Mouse (Mus musculus): Measurements from ENCODE around the gene Pigx. TPM values are rescaled to one million over a fixed set of nuclear protein-coding genes. Genes with fewer than 3 reads are reported as not detected.
A peak's percentile ranks its signal among the peaks of the same experiment; 100 is the strongest.

Gene Pigx
- polyA plus RNA-seq (2016; fragmentation: Nextera tagmentation; extraction: Ambion mirVana), result 148 and 153 TPM in 2 replicates

DNA sequence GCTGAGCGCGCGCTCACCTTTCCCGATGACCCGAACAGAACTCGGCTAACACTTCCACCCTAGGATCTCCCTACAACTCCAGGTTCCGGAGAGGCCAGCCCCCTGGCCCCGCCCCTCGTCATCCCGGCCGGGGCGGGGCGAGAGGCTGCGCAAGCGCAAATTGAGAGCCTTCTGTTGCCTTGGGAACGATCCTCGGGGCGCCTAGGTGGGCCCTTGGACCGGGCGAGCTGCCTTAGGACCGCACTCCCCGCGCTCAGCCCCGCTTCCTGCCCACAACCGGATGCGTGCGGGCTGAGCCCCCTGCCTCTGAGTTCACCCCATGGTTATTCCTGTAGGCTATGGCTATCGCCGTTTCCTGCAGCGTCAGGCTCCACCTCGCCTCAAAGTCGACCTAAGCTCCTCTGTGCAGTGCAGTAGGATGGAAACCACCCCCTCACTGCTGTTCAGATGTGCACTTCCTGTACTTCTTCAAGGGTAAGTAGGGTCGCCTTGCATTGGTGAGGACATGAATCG is at the start of gene Pigx, which contains the start of gene Cep19:
Gene Pigx, minus strand, starts transcription at position 103 of the 513 bp plus-strand sequence.
Gene Cep19, plus strand, starts transcription at position 163 of the 513 bp plus-strand sequence.
- under 1% methylated on average over 34 of the region's 34 CpGs for WGBS
- peak; percentile 92 for DNase-seq (ENCODE audit: low spot score)
- Histone ChIP-seq H3K27me3 (ENCODE audit: low read depth, poor library complexity, severe bottlenecking) (no peaks in the 10 kb centered on the region), H3K9me3 (replicated peaks) (no peaks in the 10 kb centered on the region), H3K4me3 (peak within 1 kb of the TSS; percentile 85), H3K4me1 (peaks cover 25% of the 10 kb centered on the region), H3K27ac (replicated peaks) (peak within 1 kb of the TSS; percentile 94), H3K36me3 (peaks cover 46% of the 10 kb centered on the region)

DNA sequence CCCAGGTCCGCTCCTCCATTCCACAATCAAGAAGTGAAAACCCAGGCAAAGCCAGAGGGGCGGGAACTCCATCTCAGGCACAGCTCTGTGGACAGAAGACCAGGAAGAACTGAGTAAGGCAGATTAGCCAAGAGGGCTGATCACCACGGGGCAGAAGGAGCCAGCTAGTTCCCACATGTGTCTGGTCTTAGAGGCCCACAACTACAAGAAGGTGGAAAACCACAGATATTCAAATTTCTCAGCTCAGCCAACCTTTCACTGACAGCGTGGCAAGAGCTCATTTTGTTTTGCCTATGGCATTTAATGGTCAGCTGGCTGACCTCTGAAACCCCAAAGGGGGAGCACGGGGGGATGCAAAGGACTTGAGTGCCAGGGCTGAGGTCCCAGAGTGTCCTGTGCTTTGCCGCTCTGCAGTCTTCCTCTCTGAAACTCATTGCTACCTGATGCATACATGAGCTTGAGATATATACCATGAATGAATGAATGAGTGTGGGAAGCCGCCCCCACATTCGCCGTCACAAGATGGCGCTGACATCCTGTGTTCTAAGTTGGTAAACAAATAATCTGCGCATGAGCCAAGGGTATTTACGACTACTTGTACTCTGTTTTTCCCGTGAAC is 48.2 kb upstream of the Pigx start:
- Histone ChIP-seq H3K27me3 (ENCODE audit: low read depth, poor library complexity, severe bottlenecking) (no peaks in the 10 kb centered on the region), H3K27ac (replicated peaks) (no peak overlapping the region), H3K36me3 (peaks cover 17% of the 10 kb centered on the region), H3K4me3 (peak overlapping the region; percentile 20), H3K9me3 (replicated peaks) (peaks cover 13% of the 10 kb centered on the region; the same call in 1 of the 2 replicates), H3K4me1 (no peaks in the 10 kb centered on the region)
- WGBS, result 54% methylated on average over 12 of the region's 13 CpGs
- DNase-seq (ENCODE audit: low spot score), result peak; percentile 16

DNA sequence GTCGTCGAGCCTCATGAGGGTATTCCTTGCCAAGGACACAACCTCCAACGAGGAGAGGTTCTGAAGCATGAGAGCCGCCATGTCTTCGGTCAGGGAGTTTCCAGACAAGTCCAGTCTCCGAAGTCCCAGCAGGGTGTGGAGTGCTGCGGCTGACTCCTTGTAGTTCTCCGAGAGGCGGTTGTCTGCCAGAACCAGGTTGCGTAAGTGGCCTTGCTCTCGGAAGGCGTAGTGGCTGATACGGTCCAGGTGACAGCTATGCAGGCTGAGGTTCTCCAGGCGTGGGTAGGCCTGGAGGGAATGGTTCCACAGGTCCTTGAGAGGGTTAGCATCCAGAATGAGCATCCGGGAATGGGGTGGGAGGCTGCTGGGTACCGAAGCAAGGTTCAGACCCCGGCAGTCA is 45.1 kb upstream of the Pigx start:
- WGBS, result 92% methylated on average over 17 of the region's 17 CpGs
- Histone ChIP-seq H3K9me3 (replicated peaks) (peaks cover 13% of the 10 kb centered on the region; the same call in 1 of the 2 replicates), H3K27me3 (ENCODE audit: low read depth, poor library complexity, severe bottlenecking) (no peaks in the 10 kb centered on the region), H3K36me3 (peaks cover 17% of the 10 kb centered on the region), H3K27ac (replicated peaks) (no peak overlapping the region), H3K4me1 (no peaks in the 10 kb centered on the region), H3K4me3 (no peak overlapping the region)
- no peak for DNase-seq (ENCODE audit: low spot score)

DNA sequence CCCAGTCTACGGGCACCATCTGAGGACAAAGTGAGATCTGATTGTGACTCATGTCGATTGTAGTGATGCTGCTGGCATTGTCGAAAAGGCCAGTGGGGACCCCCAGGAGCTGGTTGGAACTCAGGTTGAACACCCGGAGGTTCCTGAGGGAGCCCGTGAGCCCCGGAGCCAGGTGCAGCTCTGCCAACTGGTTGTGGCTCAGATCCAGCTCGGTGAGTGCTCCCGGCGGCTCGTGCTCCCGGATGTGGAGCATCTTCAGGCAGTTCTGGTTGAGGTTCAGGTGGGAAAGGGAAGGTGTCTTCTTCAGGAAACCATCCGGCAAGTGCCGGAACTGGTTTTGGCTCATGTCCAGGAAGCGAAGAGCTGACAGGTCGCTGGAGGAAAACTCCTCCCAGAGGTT is 44.2 kb upstream of the Pigx start:
- no peaks in the 10 kb centered on the region for H3K27me3 ChIP-seq (ENCODE audit: low read depth, poor library complexity, severe bottlenecking)
- H3K27ac ChIP-seq (replicated peaks), result no peak overlapping the region
- no peak overlapping the region for H3K4me3 ChIP-seq
- peaks cover 13% of the 10 kb centered on the region; the same call in 1 of the 2 replicates for H3K9me3 ChIP-seq (replicated peaks)
- WGBS, result 94% methylated on average over 15 of the region's 15 CpGs
- no peaks in the 10 kb centered on the region for H3K4me1 ChIP-seq
- peaks cover 17% of the 10 kb centered on the region for H3K36me3 ChIP-seq
- no peak for DNase-seq (ENCODE audit: low spot score)

DNA sequence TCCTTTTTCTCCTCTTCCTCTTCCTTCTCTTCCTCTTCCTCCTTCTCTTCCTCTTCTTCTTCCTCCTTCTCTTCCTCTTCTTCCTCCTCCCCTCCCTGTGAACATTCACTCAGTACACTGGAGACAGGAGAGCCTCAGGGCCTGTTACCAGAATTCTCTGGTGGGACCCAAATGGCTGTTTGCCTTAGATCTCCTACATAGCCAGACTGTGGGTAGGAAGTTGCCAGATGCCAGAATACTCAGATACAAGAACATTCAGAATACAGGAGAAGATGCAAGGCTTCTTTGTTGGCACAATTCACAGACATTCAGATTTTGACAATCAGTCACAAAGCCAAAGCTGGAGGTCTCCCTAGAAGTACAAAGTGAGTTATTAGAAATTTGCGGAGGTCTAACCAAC is 39.4 kb upstream of the Pigx start:
- DNase-seq (ENCODE audit: low spot score), result no peak
- H3K27me3 ChIP-seq (ENCODE audit: low read depth, poor library complexity, severe bottlenecking), result no peaks in the 10 kb centered on the region
- no peaks in the 10 kb centered on the region for H3K4me1 ChIP-seq
- no peak overlapping the region for H3K27ac ChIP-seq (replicated peaks)
- peaks cover 11% of the 10 kb centered on the region; the same call in 1 of the 2 replicates for H3K9me3 ChIP-seq (replicated peaks)
- H3K36me3 ChIP-seq, result peaks cover 11% of the 10 kb centered on the region
- WGBS, result 100% methylated on average over 1 of the region's 1 CpGs
- H3K4me3 ChIP-seq, result no peak overlapping the region

DNA sequence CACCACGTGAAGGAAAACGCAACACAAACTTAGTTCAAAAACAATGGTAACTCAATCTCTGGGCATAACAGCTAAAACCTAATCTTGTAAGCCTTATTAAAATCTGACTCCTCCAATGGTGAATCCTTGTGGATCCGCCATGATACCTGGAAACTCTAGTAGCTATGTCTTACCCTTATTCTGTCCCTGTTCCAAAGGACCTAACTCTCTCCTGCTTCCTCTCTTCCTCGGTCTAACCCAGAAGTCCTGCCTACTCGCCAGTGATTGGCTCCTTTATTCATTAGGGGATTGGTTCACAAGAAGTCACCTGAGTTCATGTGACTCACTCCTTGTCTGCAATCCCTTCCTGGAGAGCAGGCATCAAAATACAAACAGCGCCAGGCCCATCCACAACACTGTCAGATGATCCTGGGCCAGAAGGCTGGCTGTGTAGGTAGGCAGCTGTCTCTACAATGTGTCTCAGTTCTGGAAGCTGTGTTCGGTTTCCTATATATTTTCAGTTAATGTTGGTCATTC is 36.4 kb upstream of the Pigx start:
- no peak overlapping the region for H3K4me3 ChIP-seq
- 79% methylated on average over 7 of the region's 7 CpGs for WGBS
- H3K9me3 ChIP-seq (replicated peaks), result no peaks in the 10 kb centered on the region
- no peaks in the 10 kb centered on the region for H3K4me1 ChIP-seq
- H3K27ac ChIP-seq (replicated peaks), result no peak overlapping the region
- DNase-seq (ENCODE audit: low spot score), result no peak
- no peaks in the 10 kb centered on the region for H3K27me3 ChIP-seq (ENCODE audit: low read depth, poor library complexity, severe bottlenecking)
- H3K36me3 ChIP-seq, result no peaks in the 10 kb centered on the region

DNA sequence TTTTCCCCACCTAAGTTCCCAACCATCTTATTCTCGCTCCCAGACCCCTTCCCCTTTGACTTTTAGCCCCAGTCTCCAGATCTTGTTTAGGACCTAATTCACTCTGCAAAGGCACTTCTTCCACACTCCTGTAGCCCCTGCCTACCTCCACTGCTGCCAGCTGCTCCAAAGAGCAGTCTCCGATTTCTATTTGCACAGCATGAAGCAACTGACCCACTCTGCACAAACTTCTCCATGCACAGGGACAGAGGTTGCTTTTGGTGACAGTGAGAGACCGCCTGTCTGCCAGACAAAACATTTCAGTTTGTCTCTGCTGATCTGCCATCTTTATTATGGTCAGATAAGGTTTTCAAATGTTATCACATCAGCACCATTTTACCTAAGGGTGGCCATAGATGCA is 33.6 kb upstream of the Pigx start:
- 87% methylated on average over 3 of the region's 3 CpGs for WGBS
- Histone ChIP-seq H3K36me3 (no peaks in the 10 kb centered on the region), H3K27ac (replicated peaks) (no peak overlapping the region), H3K9me3 (replicated peaks) (no peaks in the 10 kb centered on the region), H3K27me3 (ENCODE audit: low read depth, poor library complexity, severe bottlenecking) (no peaks in the 10 kb centered on the region), H3K4me1 (no peaks in the 10 kb centered on the region), H3K4me3 (no peak overlapping the region)
- no peak for DNase-seq (ENCODE audit: low spot score)

DNA sequence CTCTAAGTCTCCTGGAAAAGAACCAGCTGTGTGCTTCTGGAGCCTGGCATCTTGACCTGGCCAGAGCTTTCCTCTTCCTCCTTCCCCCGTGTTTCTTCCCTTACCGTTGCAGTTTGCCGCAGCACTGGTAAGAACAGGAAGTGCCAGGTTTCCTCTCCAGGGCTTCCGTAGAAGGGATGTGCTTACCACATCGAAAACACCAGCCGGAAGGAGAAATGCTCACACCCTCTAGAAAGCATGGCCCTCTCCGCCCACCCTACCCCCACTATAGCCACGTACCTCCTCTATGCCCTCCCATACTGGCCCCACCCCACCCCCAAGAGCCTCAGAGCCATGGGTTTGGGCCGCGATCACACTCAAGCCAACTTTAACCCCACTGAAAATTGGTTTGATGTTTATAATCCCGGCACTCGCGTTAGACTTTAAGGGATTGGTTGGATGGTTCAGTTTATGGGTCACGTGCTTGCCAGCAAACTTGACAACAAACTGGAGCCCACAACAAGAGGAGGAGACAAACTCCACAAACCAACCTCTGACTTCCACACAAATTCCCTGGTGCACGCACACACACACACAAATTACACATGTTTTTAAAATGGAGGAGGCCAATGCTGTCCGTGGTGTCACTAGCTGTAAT is 30.8 kb upstream of the Pigx start:
- H3K9me3 ChIP-seq (replicated peaks), result no peaks in the 10 kb centered on the region
- no peak for DNase-seq (ENCODE audit: low spot score)
- H3K27ac ChIP-seq (replicated peaks), result no peak overlapping the region
- H3K36me3 ChIP-seq, result no peaks in the 10 kb centered on the region
- WGBS, result 73% methylated on average over 16 of the region's 16 CpGs
- H3K4me1 ChIP-seq, result no peaks in the 10 kb centered on the region
- H3K4me3 ChIP-seq, result no peak overlapping the region
- no peaks in the 10 kb centered on the region for H3K27me3 ChIP-seq (ENCODE audit: low read depth, poor library complexity, severe bottlenecking)

DNA sequence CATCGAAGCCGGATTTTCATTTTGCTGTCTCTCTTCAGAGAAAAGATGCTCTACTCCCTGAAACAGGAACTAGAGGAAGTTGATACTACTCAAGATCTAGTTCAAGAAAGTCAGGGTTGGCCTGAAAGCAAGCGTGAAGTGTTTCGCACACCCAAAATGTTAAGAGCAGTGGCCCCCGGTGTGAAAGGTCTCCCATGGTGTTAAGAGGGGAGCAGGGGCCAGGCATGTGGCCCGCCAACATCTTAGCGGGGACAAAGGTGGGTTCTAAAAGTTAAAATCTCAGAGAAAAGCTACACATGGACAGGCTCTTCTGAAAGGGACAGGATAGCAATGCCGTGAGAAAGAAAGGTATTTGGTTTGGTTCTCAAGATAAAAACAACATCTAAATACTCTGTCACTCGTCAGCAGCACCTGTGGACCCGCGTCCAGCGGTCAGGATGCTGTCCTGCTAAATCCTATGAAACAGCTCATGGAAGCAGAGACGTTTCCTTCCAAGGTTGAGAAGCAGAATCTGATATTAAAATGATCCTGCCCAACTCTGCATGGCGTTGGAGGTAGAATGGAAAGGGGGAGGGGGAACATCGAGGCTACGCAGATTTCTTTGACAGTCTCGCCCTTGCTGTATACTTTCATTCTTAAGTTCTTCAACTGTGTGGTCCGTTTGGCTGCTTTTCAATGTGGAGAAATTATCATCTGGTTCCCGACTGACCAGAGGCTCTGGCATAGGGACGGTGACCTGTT is 30.1 kb upstream of the Pigx start:
- H3K36me3 ChIP-seq, result no peaks in the 10 kb centered on the region
- H3K4me1 ChIP-seq, result no peaks in the 10 kb centered on the region
- no peaks in the 10 kb centered on the region for H3K27me3 ChIP-seq (ENCODE audit: low read depth, poor library complexity, severe bottlenecking)
- no peak overlapping the region for H3K4me3 ChIP-seq
- 82% methylated on average over 20 of the region's 20 CpGs for WGBS
- no peaks in the 10 kb centered on the region for H3K9me3 ChIP-seq (replicated peaks)
- H3K27ac ChIP-seq (replicated peaks), result no peak overlapping the region
- no peak for DNase-seq (ENCODE audit: low spot score)

DNA sequence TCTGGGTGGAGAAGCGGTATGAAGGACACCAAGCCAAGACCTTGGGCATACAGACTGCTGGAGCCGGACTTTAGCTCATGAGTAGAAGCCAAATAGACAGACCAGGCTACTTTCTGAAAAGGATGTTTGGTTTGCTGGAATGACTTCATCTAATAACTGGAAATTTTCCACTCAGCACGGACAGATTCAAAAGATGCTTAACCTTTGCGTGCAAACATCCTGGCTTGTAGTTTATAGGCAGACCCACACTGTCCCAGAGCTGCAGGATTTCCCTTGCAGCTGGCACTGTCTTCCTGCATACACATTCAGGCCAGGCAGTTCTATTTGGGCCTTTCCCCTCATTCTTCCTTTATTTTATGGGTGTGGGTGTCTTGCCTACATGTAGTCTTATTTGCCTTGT is 27.5 kb upstream of the Pigx start:
- Histone ChIP-seq H3K36me3 (no peaks in the 10 kb centered on the region), H3K27ac (replicated peaks) (no peak overlapping the region), H3K4me3 (no peak overlapping the region), H3K27me3 (ENCODE audit: low read depth, poor library complexity, severe bottlenecking) (no peaks in the 10 kb centered on the region), H3K9me3 (replicated peaks) (no peaks in the 10 kb centered on the region), H3K4me1 (no peaks in the 10 kb centered on the region)
- WGBS, result 93% methylated on average over 4 of the region's 4 CpGs
- no peak for DNase-seq (ENCODE audit: low spot score)

DNA sequence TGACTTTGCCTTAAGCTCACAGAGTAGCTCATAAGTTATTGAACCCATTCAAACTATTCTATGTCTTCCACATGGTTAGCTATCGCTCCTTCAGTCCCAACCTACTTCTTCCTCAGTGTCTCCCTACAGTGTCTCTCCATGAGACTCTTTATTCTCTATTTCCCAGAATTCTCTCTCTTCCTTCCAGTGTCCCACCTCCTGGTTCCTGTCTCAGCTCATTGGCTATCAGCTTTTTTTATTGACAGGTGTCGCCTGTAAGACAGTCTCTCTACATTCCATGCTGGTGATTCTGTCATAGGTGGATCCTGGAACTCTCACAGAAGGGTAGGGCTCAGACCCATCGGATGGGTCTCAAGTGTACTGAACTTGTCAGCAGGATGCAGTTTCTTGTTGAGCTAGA is 25.8 kb upstream of the Pigx start:
- WGBS, result 95% methylated on average over 3 of the region's 3 CpGs
- Histone ChIP-seq H3K27me3 (ENCODE audit: low read depth, poor library complexity, severe bottlenecking) (no peaks in the 10 kb centered on the region), H3K27ac (replicated peaks) (no peak overlapping the region), H3K4me3 (no peak overlapping the region), H3K4me1 (no peaks in the 10 kb centered on the region), H3K9me3 (replicated peaks) (no peaks in the 10 kb centered on the region), H3K36me3 (no peaks in the 10 kb centered on the region)
- DNase-seq (ENCODE audit: low spot score), result no peak

DNA sequence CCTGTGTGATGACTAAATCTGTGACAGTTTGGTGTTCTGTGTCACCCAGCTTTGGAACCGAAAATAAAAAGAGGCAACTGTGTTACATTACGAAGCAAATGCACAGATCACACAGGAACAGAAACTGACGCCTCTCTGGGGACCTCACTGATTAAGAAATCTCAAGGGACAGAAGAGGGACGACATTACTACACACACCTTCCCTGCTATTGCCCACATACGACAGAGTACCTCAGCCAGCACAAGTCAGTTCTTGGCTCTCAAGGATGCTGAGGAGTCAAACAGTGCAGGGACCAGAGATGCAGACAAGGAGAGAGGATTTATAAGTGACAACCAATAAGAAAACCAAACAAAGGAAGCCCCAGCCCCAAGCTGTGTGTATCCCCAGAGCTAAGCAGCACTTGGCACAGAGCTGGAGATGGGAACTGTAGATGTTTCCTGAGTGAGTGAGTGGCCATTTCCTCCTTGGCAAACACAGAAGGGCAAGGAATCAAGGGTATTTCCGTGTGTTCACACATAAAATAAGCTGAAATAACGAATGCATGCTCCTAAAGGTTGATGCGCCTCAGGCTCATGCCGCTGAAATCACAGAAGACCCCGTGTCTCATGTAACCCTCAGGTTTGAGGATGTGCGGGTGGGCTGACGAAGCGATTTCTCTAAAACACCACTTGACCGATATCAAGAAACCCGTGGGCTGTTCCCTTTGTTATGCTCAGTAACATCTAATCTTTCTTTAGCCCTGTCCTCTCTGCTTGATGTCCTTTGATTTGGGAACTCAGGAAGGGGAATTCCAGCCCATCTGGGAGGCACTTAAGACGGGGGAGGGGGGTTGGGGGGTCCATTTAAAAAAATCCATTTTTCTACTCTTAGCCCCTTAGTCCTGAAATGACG is 25.1 kb upstream of the Pigx start:
- H3K4me3 ChIP-seq, result no peak overlapping the region

More for the DNA sequence above, 25.1 kb upstream of the Pigx start:
- H3K36me3 ChIP-seq, result no peaks in the 10 kb centered on the region
- H3K27ac ChIP-seq (replicated peaks), result no peak overlapping the region
- no peaks in the 10 kb centered on the region for H3K4me1 ChIP-seq
- H3K9me3 ChIP-seq (replicated peaks), result no peaks in the 10 kb centered on the region
- H3K27me3 ChIP-seq (ENCODE audit: low read depth, poor library complexity, severe bottlenecking), result no peaks in the 10 kb centered on the region
- DNase-seq (ENCODE audit: low spot score), result no peak
- WGBS, result 75% methylated on average over 17 of the region's 17 CpGs
